In the genomic region with DNA sequence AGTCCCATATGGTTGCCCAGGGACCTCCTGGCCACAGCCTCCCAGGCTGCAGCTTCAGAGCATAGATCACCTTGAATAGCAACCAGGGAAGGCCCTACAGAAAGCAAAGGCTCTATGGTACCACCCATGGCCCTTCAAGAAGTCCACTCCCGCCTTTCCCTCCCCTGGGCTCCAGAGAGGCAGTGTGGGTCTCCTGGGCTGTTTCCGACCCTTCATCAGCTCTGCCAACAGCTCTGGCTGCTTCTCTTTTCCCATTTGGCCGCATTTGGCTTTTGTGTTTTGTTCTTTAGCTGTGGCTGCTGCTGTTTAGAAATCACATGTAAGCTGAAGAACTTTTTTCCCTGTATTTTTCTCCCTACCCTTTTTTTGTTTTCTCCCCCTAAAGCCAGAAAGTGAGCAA, we compare ENCODE assay signal across 24 mouse cellular contexts.
"Had no signal": no experiment of that assay in that cellular context is flagged by ENCODE, and none has a peak within 500 bp of the region (broad histone marks: within the 10 kb centered on the region; RNA-seq: fewer than 3 reads in every experiment).

No protein-coding gene starts in this region.

- H3K27ac ChIP-seq: kidney, embryonic 15.5 days; limb, embryonic 10.5 days; limb, embryonic 13.5 days; liver, embryonic 12.5 days; liver, embryonic 15.5 days; lung, embryonic 15.5 days; midbrain, embryonic 10.5 days; neural tube, embryonic 12.5 days; neural tube, embryonic 15.5 days; stomach, postnatal 0 days had no signal

- DNase-seq: kidney, adult 11 months; kidney, adult 8-10 months; kidney, postnatal 10 days; kidney, postnatal 36 days; liver; lung, adult 18-20 months; midbrain, embryonic 14.5 days; right cerebral cortex, adult 18-20 months; right cerebral cortex, postnatal 14 days; right cerebral cortex, postnatal 4 days; thymus, adult 2 months; thymus, postnatal 14 days; thymus, postnatal 4 days had no signal

- H3K4me3 ChIP-seq: kidney, embryonic 15.5 days; limb, embryonic 10.5 days; limb, embryonic 13.5 days; liver, embryonic 12.5 days; liver, embryonic 15.5 days; lung, embryonic 15.5 days; megakaryocyte, embryonic 14.5 days; midbrain, embryonic 10.5 days; neural tube, embryonic 12.5 days; neural tube, embryonic 15.5 days had no signal
